Mouse (Mus musculus): ENCODE results near the gene Prim2.

GRCm38 (mm10) chr1:33658302-33658701, 11.3 kb downstream of the Prim2 start:
- no peak for TF ChIP-seq CTCF (conservative IDR thresholded peaks at IDR 0.05; ENCODE audit: low read length)
- TF ChIP-seq NANOG (IDR thresholded peaks at IDR 0.05; ENCODE audit: borderline replicate concordance, low read length), result no peak
